Mouse (Mus musculus) CH12.LX (cell line): ENCODE measurements around the gene Cer1.

Source experiments
- CHD1 ChIP-seq: IDR thresholded peaks from 2 replicates; pipeline ENCODE4 v1.6.1; 2012; ENCODE audit warnings: low read depth, low read length, improper control_type of control experiment, inconsistent platforms
- CHD2 ChIP-seq: IDR thresholded peaks from 2 replicates; pipeline ENCODE4 v1.6.1; 2011; ENCODE audit warnings: low read length, improper control_type of control experiment
- CTCF ChIP-seq, 2 experiments: IDR thresholded peaks in 1 of 2; conservative IDR thresholded peaks in 1 of 2; 2 replicates each; pipeline ENCODE4 v1.5.1; 2011 to 2012; ENCODE audit warnings: low read depth in 2 of 2, low read length in 2 of 2, improper control_type of control experiment in 1 of 2, inconsistent platforms in 1 of 2, mild to moderate bottlenecking in 1 of 2, moderate library complexity in 1 of 2
- E2F4 ChIP-seq: IDR thresholded peaks from 2 replicates; pipeline ENCODE4 v1.6.1; 2011; ENCODE audit warnings: low read depth, low read length, improper control_type of control experiment; ENCODE audit not compliant: insufficient replicate concordance
- ELF1 ChIP-seq: IDR thresholded peaks from 2 replicates; pipeline ENCODE4 v1.6.1; 2014; ENCODE audit warnings: low read depth, mild to moderate bottlenecking, inconsistent platforms, low read length, improper control_type of control experiment
- EP300 ChIP-seq: IDR thresholded peaks from 2 replicates; pipeline ENCODE4 v1.6.1; 2011; ENCODE audit warnings: low read length, improper control_type of control experiment
- MAFK ChIP-seq: IDR thresholded peaks from 2 replicates; pipeline ENCODE4 v1.6.1; 2011; ENCODE audit warnings: low read length, improper control_type of control experiment; ENCODE audit not compliant: insufficient replicate concordance
- MEF2A ChIP-seq: IDR thresholded peaks from 2 replicates; pipeline ENCODE4 v1.6.1; 2014; ENCODE audit warnings: low read depth, mild to moderate bottlenecking, inconsistent platforms, low read length, improper control_type of control experiment, borderline replicate concordance
- POLR2A ChIP-seq: IDR thresholded peaks from 2 replicates; pipeline ENCODE4 v1.6.1; 2011; ENCODE audit warnings: low read depth, mild to moderate bottlenecking, improper control_type of control experiment, low read length
- TCF12 ChIP-seq: IDR thresholded peaks from 2 replicates; pipeline ENCODE4 v1.6.1; 2014; ENCODE audit warnings: low read depth, mild to moderate bottlenecking, inconsistent platforms, low read length, improper control_type of control experiment
- USF1 ChIP-seq: IDR thresholded peaks from 2 replicates; pipeline ENCODE4 v1.6.1; 2014; ENCODE audit warnings: low read depth, mild to moderate bottlenecking, inconsistent platforms, low read length, improper control_type of control experiment

DNA sequence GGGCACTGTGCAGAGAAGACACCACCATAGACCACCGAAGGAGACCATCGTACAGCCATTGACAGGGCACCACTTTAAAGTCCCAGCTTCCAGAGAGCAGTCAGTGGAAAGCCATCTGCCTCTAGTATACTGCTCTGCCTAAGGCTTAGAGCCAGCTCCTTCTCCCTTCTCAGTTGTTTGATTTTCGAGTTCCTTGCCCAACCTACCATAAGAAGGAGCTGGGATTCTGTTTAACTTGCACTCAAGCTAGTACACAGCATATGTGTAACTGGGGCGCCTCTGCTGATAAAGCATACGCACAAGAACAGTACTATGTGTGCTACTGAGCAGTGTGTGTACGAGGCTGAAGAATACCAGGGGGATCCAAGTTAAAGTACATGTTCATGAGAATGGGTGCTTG lies 5.8 kb downstream of the Cer1 start:
- TF ChIP-seq MEF2A (no peak), POLR2A (no peak), CHD2 (no peak), MAFK (no peak), CTCF (conservative IDR thresholded peaks at IDR 0.05 in 1 of 2, IDR thresholded peaks at IDR 0.05 in 1 of 2; ENCODE audit: low read depth in 2 of 2, low read length in 2 of 2) (no peak), E2F4 (no peak), ELF1 (no peak), USF1 (no peak), CHD1 (no peak), TCF12 (no peak), EP300 (no peak)
